Mouse (Mus musculus) CH12.LX (cell line): ENCODE data around the gene Fam69b. TPM values are rescaled to one million over a fixed set of nuclear protein-coding genes. Genes with fewer than 3 reads are reported as not detected.

Experiments
- DNase-seq: peaks from one replicate; pipeline ENCODE4 v3.0.0-alpha.2; 2013; ENCODE audit errors: extremely low read depth
- H3K27ac ChIP-seq: 2 replicates; pipeline ENCODE4 v1.5.1; 2012; ENCODE audit warnings: low read depth, mild to moderate bottlenecking, control low read depth, moderate library complexity; ENCODE audit not compliant: insufficient read depth
- H3K27me3 ChIP-seq: replicated peaks from 2 replicates; pipeline ENCODE3; 2012; ENCODE audit warnings: inconsistent platforms
- H3K36me3 ChIP-seq, 2 experiments: replicated peaks in 1 of 2; 2 replicates each; pipeline versions ENCODE3 to v1.6.1; 2012; ENCODE audit warnings: inconsistent platforms in 1 of 2, low read length in 1 of 2, mild to moderate bottlenecking in 1 of 2, mixed read lengths in 1 of 2, moderate library complexity in 1 of 2; ENCODE audit not compliant: control insufficient read depth in 1 of 2, insufficient read depth in 1 of 2
- H3K4me1 ChIP-seq, 2 experiments: 2 replicates each; pipeline ENCODE4 v1.6.1; 2012; ENCODE audit warnings: inconsistent platforms in 1 of 2, moderate library complexity in 1 of 2; ENCODE audit not compliant: insufficient read depth in 2 of 2, control insufficient read depth in 1 of 2
- H3K4me2 ChIP-seq: 2 replicates; pipeline ENCODE4 v1.6.1; 2012; ENCODE audit warnings: low read depth, mild to moderate bottlenecking, control low read depth; ENCODE audit not compliant: poor library complexity, insufficient read depth, severe bottlenecking
- H3K4me3 ChIP-seq, 3 experiments: fragments of 150-350 bp in 1 of 3; sonication (generic) in 1 of 3; replicated peaks in 1 of 3; 2 replicates each; pipeline versions ENCODE3 to v1.5.1; 2011 to 2012; ENCODE audit warnings: low read depth in 2 of 3, low read length in 2 of 3, mild to moderate bottlenecking in 2 of 3, moderate library complexity in 2 of 3, control low read depth in 1 of 3, improper control_type of control experiment in 1 of 3, inconsistent platforms in 1 of 3, mixed read lengths in 1 of 3; ENCODE audit not compliant: poor library complexity in 1 of 3
- H3K79me2 ChIP-seq: replicated peaks from 2 replicates; pipeline ENCODE4 v1.6.1; 2012; ENCODE audit warnings: mild to moderate bottlenecking, moderate library complexity; ENCODE audit not compliant: control insufficient read depth, poor library complexity, insufficient read depth, severe bottlenecking; ENCODE audit errors: extremely low read depth
- H3K9ac ChIP-seq: 2 replicates; pipeline ENCODE4 v1.6.1; 2012; ENCODE audit warnings: low read depth, mild to moderate bottlenecking, control low read depth, moderate library complexity; ENCODE audit not compliant: insufficient read depth
- H3K9me3 ChIP-seq: replicated peaks from 2 replicates; pipeline ENCODE3; 2012; ENCODE audit warnings: low read length, inconsistent platforms, mixed read lengths
- CHD1 ChIP-seq: IDR thresholded peaks from 2 replicates; pipeline ENCODE4 v1.6.1; 2012; ENCODE audit warnings: low read depth, low read length, improper control_type of control experiment, inconsistent platforms
- CHD2 ChIP-seq: IDR thresholded peaks from 2 replicates; pipeline ENCODE4 v1.6.1; 2011; ENCODE audit warnings: low read length, improper control_type of control experiment
- E2F4 ChIP-seq: IDR thresholded peaks from 2 replicates; pipeline ENCODE4 v1.6.1; 2011; ENCODE audit warnings: low read depth, low read length, improper control_type of control experiment; ENCODE audit not compliant: insufficient replicate concordance
- ELF1 ChIP-seq: IDR thresholded peaks from 2 replicates; pipeline ENCODE4 v1.6.1; 2014; ENCODE audit warnings: low read depth, mild to moderate bottlenecking, inconsistent platforms, low read length, improper control_type of control experiment
- ETS1 ChIP-seq: conservative IDR thresholded peaks from 2 replicates; pipeline ENCODE4 v1.6.1; 2012; ENCODE audit warnings: low read depth, mild to moderate bottlenecking, inconsistent platforms, low read length, improper control_type of control experiment, moderate library complexity
- GABPA ChIP-seq: IDR thresholded peaks from 2 replicates; pipeline ENCODE4 v1.6.1; 2012; ENCODE audit warnings: low read depth, low read length, improper control_type of control experiment, inconsistent platforms; ENCODE audit not compliant: insufficient replicate concordance
- IRF4 ChIP-seq: IDR thresholded peaks from 2 replicates; pipeline ENCODE4 v1.6.1; 2014; ENCODE audit warnings: low read depth, mild to moderate bottlenecking, inconsistent platforms, low read length, improper control_type of control experiment
- JUN ChIP-seq: IDR thresholded peaks from 2 replicates; pipeline ENCODE4 v1.6.1; 2011; ENCODE audit warnings: low read depth, mild to moderate bottlenecking, low read length, improper control_type of control experiment, moderate library complexity; ENCODE audit not compliant: insufficient read depth
- MAFK ChIP-seq: IDR thresholded peaks from 2 replicates; pipeline ENCODE4 v1.6.1; 2011; ENCODE audit warnings: low read length, improper control_type of control experiment; ENCODE audit not compliant: insufficient replicate concordance
- MAX ChIP-seq: IDR thresholded peaks from 2 replicates; pipeline ENCODE4 v1.6.1; 2011; ENCODE audit warnings: low read length, improper control_type of control experiment
- MAZ ChIP-seq: IDR thresholded peaks from 2 replicates; pipeline ENCODE4 v1.6.1; 2012; ENCODE audit warnings: low read depth, mild to moderate bottlenecking, inconsistent platforms, low read length, improper control_type of control experiment, moderate library complexity
- MEF2A ChIP-seq: IDR thresholded peaks from 2 replicates; pipeline ENCODE4 v1.6.1; 2014; ENCODE audit warnings: low read depth, mild to moderate bottlenecking, inconsistent platforms, low read length, improper control_type of control experiment, borderline replicate concordance
- MXI1 ChIP-seq: IDR thresholded peaks from 2 replicates; pipeline ENCODE4 v1.6.1; 2011; ENCODE audit warnings: mild to moderate bottlenecking, low read depth, low read length, improper control_type of control experiment
- MYC ChIP-seq: IDR thresholded peaks from 2 replicates; pipeline ENCODE4 v1.6.1; 2011; ENCODE audit warnings: low read depth, mild to moderate bottlenecking, improper control_type of control experiment, low read length
- NELFE ChIP-seq: IDR thresholded peaks from 2 replicates; pipeline ENCODE4 v1.6.1; 2011; ENCODE audit warnings: low read depth, low read length, improper control_type of control experiment
- POLR2A ChIP-seq: IDR thresholded peaks from 2 replicates; pipeline ENCODE4 v1.6.1; 2011; ENCODE audit warnings: low read depth, mild to moderate bottlenecking, improper control_type of control experiment, low read length
- POLR2AphosphoS2 ChIP-seq: IDR thresholded peaks from 2 replicates; pipeline ENCODE4 v1.6.1; 2011; ENCODE audit warnings: low read depth, low read length, improper control_type of control experiment
- RAD21 ChIP-seq: IDR thresholded peaks from 2 replicates; pipeline ENCODE4 v1.6.1; 2011; ENCODE audit warnings: low read depth, mild to moderate bottlenecking, low read length, improper control_type of control experiment, moderate library complexity
- RCOR1 ChIP-seq: conservative IDR thresholded peaks from 2 replicates; pipeline ENCODE4 v1.6.1; 2012; ENCODE audit warnings: low read depth, mild to moderate bottlenecking, inconsistent platforms, low read length, improper control_type of control experiment
- TBP ChIP-seq: conservative IDR thresholded peaks from 2 replicates; pipeline ENCODE4 v1.6.1; 2011; ENCODE audit warnings: low read depth, low read length, improper control_type of control experiment
- TCF12 ChIP-seq: IDR thresholded peaks from 2 replicates; pipeline ENCODE4 v1.6.1; 2014; ENCODE audit warnings: low read depth, mild to moderate bottlenecking, inconsistent platforms, low read length, improper control_type of control experiment
- UBTF ChIP-seq: IDR thresholded peaks from 2 replicates; pipeline ENCODE4 v1.6.1; 2012; ENCODE audit warnings: low read depth, mild to moderate bottlenecking, inconsistent platforms, low read length, improper control_type of control experiment, moderate library complexity
- USF1 ChIP-seq: IDR thresholded peaks from 2 replicates; pipeline ENCODE4 v1.6.1; 2014; ENCODE audit warnings: low read depth, mild to moderate bottlenecking, inconsistent platforms, low read length, improper control_type of control experiment
- USF2 ChIP-seq: conservative IDR thresholded peaks from 2 replicates; pipeline ENCODE4 v1.6.1; 2011; ENCODE audit warnings: low read depth, low read length, improper control_type of control experiment
- ZC3H11A ChIP-seq: IDR thresholded peaks from 2 replicates; pipeline ENCODE4 v1.6.1; 2012; ENCODE audit warnings: low read depth, mild to moderate bottlenecking, inconsistent platforms, low read length, improper control_type of control experiment
- ZKSCAN1 ChIP-seq: IDR thresholded peaks from 2 replicates; pipeline ENCODE4 v1.6.1; 2012; ENCODE audit warnings: low read depth, inconsistent platforms, low read length, improper control_type of control experiment, borderline replicate concordance
- dilution Hi-C: fragments of 300-500 bp; cut with MboI; formaldehyde crosslinking; loops from 2 replicates; pipeline ENCODE4 v1.14.3; 2020; ENCODE audit warnings: low sequenced_read_pairs; ENCODE audit not compliant: extremely low pct_unique_long_range_greater_than_20kb, extremely low pct_ligation_motif_present
- in situ Hi-C: fragments of 300-500 bp; cut with MboI; formaldehyde crosslinking; loops from 3 replicates; pipeline ENCODE4 v1.14.3; 2019; ENCODE audit warnings: low sequenced_read_pairs, low pct_ligation_motif_present, low pct_unique_long_range_greater_than_20kb, mixed read lengths
- polyA plus RNA-seq: library from polyadenylated mRNA; unstranded; fragments of >175 nt; gene quantifications from 2 replicates; pipeline ENCODE4 v1.2.1, GENCODE M21; 2012; ENCODE audit warnings: low read depth; ENCODE audit not compliant: insufficient read length
- total RNA-seq, 2 experiments: library from RNA; depleted of rRNA; stranded (reverse); fragments of 300-350 nt in 1 of 2; fragments of >200 nt in 1 of 2; gene quantifications; 2 replicates each; pipeline ENCODE4 v1.2.3; 2012 to 2014

Gene Fam69b
- total and polyA plus RNA-seq, 3 experiments, result 0.16 to 1.2 TPM; not detected in 1

GRCm38 (mm10) chr2:26609261-26609661 is 19.0 kb upstream of the Fam69b start:
- no peak overlapping the region for H3K27ac ChIP-seq
- H3K4me3 ChIP-seq, result no peak overlapping the region
- no peak overlapping the region for H3K9ac ChIP-seq
- no peaks in the 10 kb centered on the region for H3K36me3 ChIP-seq
- dilution Hi-C loops (no loop called here), in situ Hi-C loops (no loop called here)
- peaks cover 10 to 30% of the 10 kb centered on the region in 2 experiments; a peak in 3 of 4 replicates for H3K4me1 ChIP-seq
- H3K4me2 ChIP-seq, result no peak overlapping the region
- TF ChIP-seq RAD21 (no peak), RCOR1 (no peak), MEF2A (no peak), TCF12 (no peak), ZKSCAN1 (no peak), MAX (no peak), ETS1 (no peak), IRF4 (no peak), USF1 (no peak), GABPA (no peak), POLR2A (no peak), E2F4 (no peak), ZC3H11A (no peak), TBP (no peak), MXI1 (no peak), MYC (no peak), MAZ (no peak), CHD1 (no peak)
- H3K27me3 ChIP-seq, result peaks cover 80% of the 10 kb centered on the region
- no peaks in the 10 kb centered on the region for H3K79me2 ChIP-seq
- no peaks in the 10 kb centered on the region for H3K9me3 ChIP-seq
- no peak for DNase-seq

DNA sequence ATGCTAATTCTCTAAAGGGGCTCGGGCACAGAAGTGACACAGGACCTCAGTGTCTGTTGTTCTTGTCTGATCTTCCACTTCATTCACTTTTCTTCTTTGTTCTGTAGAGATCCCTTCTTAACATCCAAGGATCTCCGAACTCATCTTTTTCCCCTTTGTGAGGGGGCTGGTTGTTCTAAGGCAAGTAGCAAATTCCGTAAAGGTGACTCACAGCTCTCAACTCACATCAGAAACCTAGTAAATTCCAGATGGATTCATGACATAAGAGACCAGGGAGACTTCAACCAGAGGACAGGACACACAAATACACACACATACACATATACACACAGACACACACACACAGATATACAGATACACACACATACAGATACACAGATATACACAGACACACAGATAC is 17.7 kb upstream of the Fam69b start:
- in situ Hi-C loops (no loop called here), dilution Hi-C loops (no loop called here)
- peaks cover 4 to 24% of the 10 kb centered on the region in 2 experiments; a peak in 3 of 4 replicates for H3K4me1 ChIP-seq
- H3K36me3 ChIP-seq, result no peaks in the 10 kb centered on the region
- no peak overlapping the region for H3K4me2 ChIP-seq
- H3K9ac ChIP-seq, result no peak overlapping the region
- DNase-seq, result no peak
- H3K4me3 ChIP-seq, result no peak overlapping the region
- H3K9me3 ChIP-seq, result no peaks in the 10 kb centered on the region
- no peak overlapping the region for H3K27ac ChIP-seq
- H3K79me2 ChIP-seq, result no peaks in the 10 kb centered on the region
- peaks cover 82% of the 10 kb centered on the region for H3K27me3 ChIP-seq
- no peak for TF ChIP-seq CHD2
- TF ChIP-seq ETS1, result no peak
- TF ChIP-seq MEF2A, result no peak
- TF ChIP-seq UBTF, result no peak
- no peak for TF ChIP-seq TCF12
- TF ChIP-seq IRF4, result no peak
- no peak for TF ChIP-seq USF1
- no peak for TF ChIP-seq ELF1
- no peak for TF ChIP-seq POLR2AphosphoS2
- TF ChIP-seq MXI1, result no peak
- TF ChIP-seq JUN, result no peak
- TF ChIP-seq MAZ, result no peak
- TF ChIP-seq RAD21, result no peak
- TF ChIP-seq MAFK, result no peak
- no peak for TF ChIP-seq ZKSCAN1
- no peak for TF ChIP-seq USF2
- TF ChIP-seq NELFE, result no peak
- TF ChIP-seq RCOR1, result no peak
